Mouse (Mus musculus) liver, postnatal 0 days (tissue): ENCODE measurements around the gene Gm49721.
"Not testable (repeated sequence)": the region's sequence is repeated elsewhere in the genome, so short reads cannot be mapped to it uniquely, and the experiment has no call there.

Source experiments
- CTCF ChIP-seq: sonication (generic); IDR thresholded peaks from 2 replicates; pipeline ENCODE4 v1.5.1; 2016; ENCODE audit warnings: antibody characterized with exemption, low read depth
- EP300 ChIP-seq: IDR thresholded peaks from 2 replicates; pipeline ENCODE4 v1.6.1; 2016; ENCODE audit warnings: antibody characterized with exemption, low read depth, mild to moderate bottlenecking

DNA sequence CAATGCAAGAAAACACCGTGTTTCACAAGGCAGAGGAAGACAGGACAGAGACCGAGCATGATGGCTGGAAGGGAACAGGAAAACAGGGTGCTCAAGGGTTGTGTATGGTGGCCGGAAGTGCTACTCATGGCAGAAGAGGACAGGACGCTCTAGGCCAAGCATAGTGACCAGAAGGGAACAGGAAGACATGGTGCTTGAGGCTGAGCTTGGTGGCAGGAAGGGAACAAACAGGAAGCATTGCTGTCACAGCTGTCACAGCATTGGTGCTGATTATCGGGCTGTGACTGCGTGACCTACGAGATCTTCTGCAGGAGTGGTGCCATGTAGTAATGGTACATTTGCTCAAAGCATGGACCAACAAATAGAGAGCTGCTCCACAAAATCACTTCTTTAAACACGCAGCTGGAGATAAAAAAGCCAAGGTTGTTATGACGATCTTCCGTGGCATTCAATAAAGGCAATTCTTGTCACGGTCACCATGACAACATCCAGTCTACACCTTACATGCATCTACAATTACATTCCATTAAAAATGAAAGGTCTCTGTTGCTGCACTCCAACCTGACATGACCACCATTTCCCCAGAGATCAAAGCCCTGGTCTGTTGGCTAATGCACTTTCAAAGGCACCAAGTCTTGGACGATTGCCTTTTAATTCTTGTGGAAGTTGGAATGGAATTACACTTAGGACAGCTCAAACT is 106.9 kb downstream of the Gm49721 start:
- not testable (repeated sequence) for TF ChIP-seq CTCF, EP300
